Mouse (Mus musculus) bone marrow, adult 2 months (tissue): ENCODE measurements around the gene Apol7e. TPM values are rescaled to one million over a fixed set of nuclear protein-coding genes. Genes with fewer than 3 reads are reported as not detected.

ENCODE experiments used
- H3K27ac ChIP-seq: fragments of 200-500 bp; 2 replicates; pipeline ENCODE4 v1.5.1; 2012; ENCODE audit warnings: low read depth, mild to moderate bottlenecking, control low read depth, inconsistent platforms, low read length; ENCODE audit not compliant: control insufficient read depth, poor library complexity, insufficient read depth
- H3K4me1 ChIP-seq: fragments of 200-500 bp; 2 replicates; pipeline ENCODE4 v1.6.1; 2011; ENCODE audit warnings: low read length; ENCODE audit not compliant: control insufficient read depth, insufficient read depth
- H3K4me3 ChIP-seq: fragments of 200-500 bp; replicated peaks from 2 replicates; pipeline ENCODE3; 2011; ENCODE audit warnings: mild to moderate bottlenecking, low read depth, low read length, control low read depth; ENCODE audit not compliant: control insufficient read depth
- CTCF ChIP-seq: fragments of 200-500 bp; IDR thresholded peaks from 2 replicates; pipeline ENCODE4 v1.5.1; 2011; ENCODE audit warnings: low read length, control low read depth; ENCODE audit not compliant: control insufficient read depth, insufficient read depth
- POLR2A ChIP-seq: fragments of 200-500 bp; IDR thresholded peaks from 2 replicates; pipeline ENCODE4 v1.6.1; 2011; ENCODE audit warnings: low read depth, mild to moderate bottlenecking, control low read depth, low read length, borderline replicate concordance; ENCODE audit not compliant: control insufficient read depth
- WGBS: fragments of 180-500 bp; shearing (Covaris S2); methylation state at CpG from one replicate; pipeline ENCODE4 v1.1.7; 2018; 5-methylcytosine and 5-hydroxymethylcytosine counted together
- polyA plus RNA-seq: library from polyadenylated mRNA; stranded (reverse); fragments of >200 nt; gene quantifications from 2 replicates; pipeline ENCODE4 v1.2.4, GENCODE M21; 2011; ENCODE audit warnings: low replicate concordance; ENCODE audit not compliant: missing spikeins, insufficient read depth, insufficient read length

Apol7e gene
- polyA plus RNA-seq, 1 experiment = 4.3 TPM

DNA sequence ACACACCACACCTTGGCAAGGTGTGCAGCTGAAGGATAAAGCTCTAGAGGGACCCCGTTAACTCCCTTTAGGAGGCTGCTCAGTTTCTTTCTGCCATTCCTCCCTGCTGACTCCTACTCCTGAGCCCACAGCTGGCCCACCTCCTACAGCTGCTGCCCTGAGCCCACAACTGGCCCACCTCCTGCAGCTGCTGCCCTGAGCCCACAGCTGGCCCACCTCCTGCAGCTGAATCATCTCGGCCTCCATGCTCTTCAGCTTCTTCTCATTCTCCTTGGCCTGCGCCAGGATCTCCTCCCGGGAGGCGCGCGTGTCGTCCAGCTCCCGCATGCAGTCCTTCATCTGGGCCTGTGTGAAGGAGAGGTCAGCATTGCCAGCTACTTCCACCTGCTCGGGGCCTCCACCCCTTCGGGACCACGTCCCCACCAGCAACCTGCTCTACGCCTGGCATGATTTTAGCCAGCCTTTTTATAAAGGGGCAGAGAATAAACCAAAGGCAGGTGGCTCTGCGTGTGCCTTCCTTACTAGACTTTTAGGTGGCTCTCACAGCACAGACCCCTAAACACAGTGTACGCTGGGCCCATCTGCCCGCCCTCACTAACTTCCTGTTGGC, 66.9 kb downstream of the Apol7e start:
- TF ChIP-seq POLR2A (no peak), CTCF (no peak)
- WGBS = 93% methylated on average over 16 of the region's 16 CpGs
- Histone ChIP-seq H3K4me1 (no peaks in the 10 kb centered on the region), H3K27ac (no peak overlapping the region), H3K4me3 (no peak overlapping the region)

DNA sequence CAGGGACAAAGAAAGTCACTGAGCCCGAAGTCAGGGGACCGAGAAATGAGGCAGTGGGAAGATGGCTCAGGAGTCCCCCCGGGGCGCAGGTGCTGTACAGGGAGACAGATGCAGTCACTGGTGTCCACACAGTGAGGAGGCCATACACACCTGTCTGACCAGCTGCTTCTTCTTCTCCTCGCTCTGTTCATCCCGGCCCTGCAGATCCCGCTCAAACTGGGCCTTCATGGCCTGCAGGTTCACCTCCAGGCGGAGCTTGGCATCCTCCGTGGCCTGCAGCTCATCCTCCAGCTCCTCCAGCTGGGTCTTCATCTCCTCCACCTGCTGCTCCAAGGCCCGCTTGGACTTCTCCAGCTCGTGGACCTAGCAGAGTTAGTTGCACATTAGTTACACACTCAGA, 68.3 kb downstream of the Apol7e start:
- TF ChIP-seq POLR2A (no peak), CTCF (no peak)
- whole genome bisulfite sequencing = 94% methylated on average over 11 of the region's 11 CpGs
- H3K4me1 ChIP-seq = no peaks in the 10 kb centered on the region
- no peak overlapping the region for H3K27ac ChIP-seq
- H3K4me3 ChIP-seq = no peak overlapping the region

Other genes starting within 250 kb of the Apol7e start
- 2.9 and 3.8 TPM in 2 replicates for gene Apol10a, start 221.8 kb upstream of the Apol7e start, polyA plus RNA-seq
- gene Apol11a, start 190.6 kb upstream of the Apol7e start, polyA plus RNA-seq = 4.4 and 4.6 TPM in 2 replicates
- gene Apol7c, start 165.5 kb upstream of the Apol7e start, polyA plus RNA-seq = not detected in 2 replicates
- not detected in 2 replicates for gene 1700025B11Rik, start 137.0 kb upstream of the Apol7e start, polyA plus RNA-seq
- gene Apol10b, start 102.7 kb upstream of the Apol7e start, polyA plus RNA-seq = not detected in 2 replicates
- not detected in 2 replicates for gene Gm36245, start 99.6 kb upstream of the Apol7e start, polyA plus RNA-seq
- 47.2 and 78.2 TPM in 2 replicates for gene Apol11b, start 55.6 kb upstream of the Apol7e start, polyA plus RNA-seq
- 1.7 TPM in 1 of 2 replicates, not detected in the other for gene Apol9b, start 30.2 kb downstream of the Apol7e start, polyA plus RNA-seq
- gene Apol8, start 58.1 kb downstream of the Apol7e start, polyA plus RNA-seq = 47.8 and 48.7 TPM in 2 replicates
- 264 and 399 TPM in 2 replicates for gene Myh9, start 143.3 kb downstream of the Apol7e start, polyA plus RNA-seq
- gene Txn2, start 230.1 kb downstream of the Apol7e start, polyA plus RNA-seq = 172 and 288 TPM in 2 replicates